Mouse (Mus musculus) urinary bladder, adult 18-20 months (tissue): Measurements from ENCODE around the gene Hmgcll1.

ENCODE experiments used
- DNase-seq, 2 experiments: peaks; one replicate each; pipeline ENCODE4 v3.0.0; 2022; ENCODE audit warnings: low spot score in 2 of 2, mixed read lengths in 2 of 2

Gene Hmgcll1

GRCm38 (mm10) chr9:76014631-76015531 is at the start of gene Hmgcll1:
Gene Hmgcll1, plus strand, starts transcription at chr9:76014855.
- DNase-seq, result peak; percentile 11 to 46

- no peak for DNase-seq
These were observed 34.6 kb upstream of the Hmgcll1 start for GRCm38 (mm10) chr9:75980097-75980496.

- DNase-seq, result no peak
These were observed 33.5 kb upstream of the Hmgcll1 start for GRCm38 (mm10) chr9:75981139-75981538.

GRCm38 (mm10) chr9:75989491-75989890 is 25.2 kb upstream of the Hmgcll1 start:
- DNase-seq, result no peak

GRCm38 (mm10) chr9:75998791-75999350 is 15.8 kb upstream of the Hmgcll1 start:
- no peak for DNase-seq

GRCm38 (mm10) chr9:76000876-76001858 is 13.5 kb upstream of the Hmgcll1 start:
- DNase-seq, result no peak

GRCm38 (mm10) chr9:76003066-76003465 is 11.6 kb upstream of the Hmgcll1 start:
- no peak for DNase-seq

GRCm38 (mm10) chr9:76003637-76004036 is 11.0 kb upstream of the Hmgcll1 start:
- no peak for DNase-seq

- no peak for DNase-seq
These were observed 7.2 kb upstream of the Hmgcll1 start for GRCm38 (mm10) chr9:76007342-76007970.

- DNase-seq, result no peak
These were observed 866 bp upstream of the Hmgcll1 start for GRCm38 (mm10) chr9:76013789-76014188.

GRCm38 (mm10) chr9:76015971-76016370 is 1.3 kb downstream of the Hmgcll1 start:
- DNase-seq, result no peak

- no peak for DNase-seq
These were observed 1.9 kb downstream of the Hmgcll1 start for GRCm38 (mm10) chr9:76016506-76016905.

- no peak for DNase-seq
These were observed 8.9 kb downstream of the Hmgcll1 start for GRCm38 (mm10) chr9:76023551-76023973.

- DNase-seq, result peak; percentile 26 to 34
These were observed 9.9 kb downstream of the Hmgcll1 start for GRCm38 (mm10) chr9:76024277-76025246.

GRCm38 (mm10) chr9:76029471-76030199 is 15.0 kb downstream of the Hmgcll1 start:
- no peak for DNase-seq

- no peak for DNase-seq
These were observed 20.4 kb downstream of the Hmgcll1 start for GRCm38 (mm10) chr9:76035058-76035457.

GRCm38 (mm10) chr9:76038327-76039103 is 23.9 kb downstream of the Hmgcll1 start:
- DNase-seq, result no peak

GRCm38 (mm10) chr9:76039711-76040110 is 25.1 kb downstream of the Hmgcll1 start:
- no peak for DNase-seq

GRCm38 (mm10) chr9:76043341-76043740 is 28.7 kb downstream of the Hmgcll1 start:
- no peak for DNase-seq
